Mouse (Mus musculus) C2C12 (cell line): ENCODE measurements around the gene Brwd1.

Source experiments
- CEBPB ChIP-seq: IDR thresholded peaks from one replicate; pipeline ENCODE4 v1.6.1; 2011; ENCODE audit warnings: low read depth, mild to moderate bottlenecking, control low read depth, moderate library complexity
- CTCF ChIP-seq: IDR thresholded peaks from one replicate; pipeline ENCODE4 v1.5.1; 2011; ENCODE audit not compliant: control insufficient read depth, insufficient read depth, insufficient read length
- USF1 ChIP-seq: IDR thresholded peaks from one replicate; pipeline ENCODE4 v1.6.1; 2011; ENCODE audit warnings: low read depth, mild to moderate bottlenecking, control low read depth, moderate library complexity

- no peak for TF ChIP-seq CTCF
- TF ChIP-seq CEBPB: no peak
- TF ChIP-seq USF1: no peak
Measured at GRCm38 (mm10) chr16:96127288-96127656, 44.9 kb upstream of the Brwd1 start.
